Mouse (Mus musculus) intestine, embryonic 14.5 days (tissue): Measurements from ENCODE around the gene Cspg4. TPM values are rescaled to one million over a fixed set of nuclear protein-coding genes. Genes with fewer than 3 reads are reported as not detected.
"Not testable (repeated sequence)": the region's sequence is repeated elsewhere in the genome, so short reads cannot be mapped to it uniquely, and the experiment has no call there.

Experiments
- ATAC-seq: fragments of 200-750 bp; cut with Nextera tagmentation; replicated peaks from 2 replicates; pipeline ENCODE4 v1.8.0; 2017; ENCODE audit warnings: low read depth, moderate number of reproducible peaks, moderate TSS enrichment, moderate library complexity; ENCODE audit not compliant: low FRiP score, low TSS enrichment
- DNase-seq: peaks from one replicate; pipeline ENCODE4 v3.0.0-alpha.2; 2018; ENCODE audit warnings: low spot score
- H3K27ac ChIP-seq: fragments of 300-500 bp; sonication (generic); 2 replicates; pipeline ENCODE4 v1.5.1; 2014; ENCODE audit warnings: low read depth, mild to moderate bottlenecking, control low read depth
- H3K27me3 ChIP-seq: fragments of 300-500 bp; sonication (generic); replicated peaks from 2 replicates; pipeline ENCODE4 v1.6.1; 2014; ENCODE audit warnings: low read length, control low read depth; ENCODE audit not compliant: control insufficient read depth, insufficient read depth
- H3K36me3 ChIP-seq: fragments of 300-500 bp; sonication (generic); 2 replicates; pipeline ENCODE4 v1.6.1; 2014; ENCODE audit warnings: low read length, control low read depth; ENCODE audit not compliant: control insufficient read depth, insufficient read depth
- H3K4me1 ChIP-seq: fragments of 300-500 bp; sonication (generic); replicated peaks from 2 replicates; pipeline ENCODE4 v1.6.1; 2014; ENCODE audit warnings: low read length, control low read depth, mixed read lengths; ENCODE audit not compliant: control insufficient read depth, insufficient read depth
- H3K4me2 ChIP-seq: fragments of 300-500 bp; sonication (generic); 2 replicates; pipeline ENCODE4 v1.6.1; 2014; ENCODE audit warnings: low read length
- H3K4me3 ChIP-seq: fragments of 300-500 bp; sonication (generic); 2 replicates; pipeline ENCODE4 v1.5.1; 2014; ENCODE audit warnings: low read depth, low read length, control low read depth, mixed read lengths
- H3K9ac ChIP-seq: fragments of 300-500 bp; sonication (generic); 2 replicates; pipeline ENCODE4 v1.6.1; 2014; ENCODE audit warnings: mild to moderate bottlenecking, low read length
- H3K9me3 ChIP-seq: fragments of 300-500 bp; sonication (generic); 2 replicates; pipeline ENCODE4 v1.6.1; 2016; ENCODE audit warnings: low read length, control low read depth; ENCODE audit not compliant: control insufficient read depth
- WGBS: fragments of 180-500 bp; shearing (Covaris S2); extraction: QIAGEN DNeasy Blood & Tissue Kit; methylation state at CpG from one replicate; pipeline ENCODE4 v1.1.7; 2014; 5-methylcytosine and 5-hydroxymethylcytosine counted together
- polyA plus RNA-seq: library from polyadenylated mRNA; unstranded; fragments of >200 nt; fragmentation: Nextera tagmentation; extraction: Ambion mirVana; gene quantifications from 2 replicates; pipeline ENCODE4 v1.2.1, GENCODE M21; 2014

The Cspg4 gene
- polyA plus RNA-seq, 1 experiment from 2014 or later: 17.6 TPM

DNA sequence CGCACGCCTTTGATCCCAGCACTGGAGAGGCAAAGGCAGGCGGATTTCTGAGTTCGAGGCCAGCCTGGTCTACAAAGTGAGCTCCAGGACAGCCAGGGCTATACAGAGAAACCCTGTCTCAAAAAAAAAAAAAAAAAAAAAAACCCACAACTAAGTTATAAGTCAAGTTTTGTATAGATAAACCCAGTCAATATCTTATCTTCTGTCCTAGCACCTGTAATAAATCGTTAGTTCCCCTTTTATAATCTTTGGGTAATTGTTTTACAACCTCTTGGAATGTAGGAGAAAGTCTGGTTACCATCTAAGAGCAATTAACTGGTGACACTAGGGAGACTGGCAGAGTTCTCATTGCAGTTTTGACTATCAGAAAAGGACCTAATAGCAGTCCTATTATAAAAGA is 83.9 kb downstream of the Cspg4 start:
- DNase-seq, ATAC-seq, H3K4me1 ChIP-seq, H3K4me2 ChIP-seq, H3K9ac ChIP-seq, H3K27me3 ChIP-seq, H3K36me3 ChIP-seq, H3K27ac ChIP-seq, H3K4me3 ChIP-seq, H3K9me3 ChIP-seq: not testable (repeated sequence)
- WGBS: 25% methylated on average over 5 of the region's 5 CpGs

Other genes starting within 250 kb of the Cspg4 start
- gene Lingo1, start 68.6 kb upstream of the Cspg4 start, polyA plus RNA-seq: 1.9 and 2.6 TPM in 2 replicates
- 1.6 and 1.8 TPM in 2 replicates for gene Odf3l1, start 354 bp upstream of the Cspg4 start, polyA plus RNA-seq
- gene Snx33, start 63.3 kb downstream of the Cspg4 start, polyA plus RNA-seq: 5.1 and 5.8 TPM in 2 replicates
- 79.9 and 82.5 TPM in 2 replicates for gene Imp3, start 72.4 kb downstream of the Cspg4 start, polyA plus RNA-seq
- 14.2 and 16.5 TPM in 2 replicates for gene Snupn, start 85.8 kb downstream of the Cspg4 start, polyA plus RNA-seq
- gene Ptpn9, start 129.9 kb downstream of the Cspg4 start, polyA plus RNA-seq: 23.5 and 24.0 TPM in 2 replicates
- 42.1 and 45.5 TPM in 2 replicates for gene Sin3a, start 207.0 kb downstream of the Cspg4 start, polyA plus RNA-seq